ENCODE assay signal across 8 mouse cellular contexts in the genomic region with DNA sequence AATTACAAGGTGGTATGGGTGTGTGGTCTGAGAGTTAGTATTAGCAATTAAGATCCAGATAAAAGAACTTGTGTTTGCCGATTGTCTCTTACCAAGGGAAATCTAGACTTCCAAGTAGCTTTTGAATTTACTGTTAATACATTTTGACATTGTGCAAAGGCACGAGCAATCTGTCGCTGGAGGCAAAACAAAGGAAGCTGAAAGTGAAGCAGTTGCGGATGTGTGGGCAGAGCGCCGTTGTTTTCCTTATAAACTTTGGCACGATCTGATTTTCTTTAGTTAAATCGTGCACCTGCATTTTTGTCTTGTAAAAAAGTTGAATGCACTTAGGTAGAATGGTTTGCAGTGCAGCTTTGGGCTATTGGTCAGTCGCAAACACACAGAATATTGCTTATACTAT. TPM values are rescaled to one million over a fixed set of nuclear protein-coding genes. Genes with fewer than 3 reads are reported as not detected.
A peak's percentile ranks its signal among the peaks of the same experiment; 100 is the strongest.
DNase-seq lines count a peak whose midpoint lies in the region; ATAC-seq and TF ChIP-seq lines count a peak whose summit lies in the region.

No protein-coding gene starts in this region.

- H3K27me3 ChIP-seq in heart, postnatal 0 days (ENCODE audit: control insufficient read depth, insufficient read depth, low read length) = no peaks in the 10 kb centered on the region; the same call in 1 of the 2 replicates
- H3K27me3 ChIP-seq in hindbrain, embryonic 10.5 days (ENCODE audit: insufficient read depth, poor library complexity, severe bottlenecking) = no peaks in the 10 kb centered on the region
- peaks cover 17% of the 10 kb centered on the region for H3K27me3 ChIP-seq in megakaryocyte, embryonic 14.5 days (replicated peaks)

- peak overlapping the region; percentile 78 for H3K4me2 ChIP-seq in heart, postnatal 0 days (ENCODE audit: low read depth, low read length)

- DNase-seq in heart, postnatal 0 days (ENCODE audit: low spot score) = no peak
- DNase-seq in heart, adult 9 months (ENCODE audit: low spot score in 2 of 2) = no peak
- DNase-seq in ES-E14 (ENCODE audit: low read depth, low spot score) = no peak
- no peak for DNase-seq in hindbrain, embryonic 10.5 days (ENCODE audit: low spot score)
- no peak for DNase-seq in urinary bladder, postnatal 14 days (ENCODE audit: low spot score)
- no peak for DNase-seq in urinary bladder, postnatal 36 days (ENCODE audit: low spot score in 2 of 2)

- H3K9me3 ChIP-seq in heart, postnatal 0 days (replicated peaks; ENCODE audit: control insufficient read depth, low read length) = no peaks in the 10 kb centered on the region
- no peaks in the 10 kb centered on the region for H3K9me3 ChIP-seq in ES-E14 (ENCODE audit: control insufficient read depth, insufficient read depth, low read depth, low read length)
- H3K9me3 ChIP-seq in hindbrain, embryonic 10.5 days = peaks cover under 1% of the 10 kb centered on the region; the same call in 1 of the 2 replicates
- H3K9me3 ChIP-seq in megakaryocyte, embryonic 14.5 days = peaks cover 15% of the 10 kb centered on the region

- H3K27ac ChIP-seq in heart, postnatal 0 days (ENCODE audit: low read depth) = peak overlapping the region; percentile 97
- H3K27ac ChIP-seq in ES-E14 (ENCODE audit: insufficient read depth, low read depth, low read length, poor library complexity, severe bottlenecking) = no peak overlapping the region
- peak overlapping the region; percentile 95 for H3K27ac ChIP-seq in hindbrain, embryonic 10.5 days

- no peak for TF ChIP-seq CTCF in heart, postnatal 0 days (IDR thresholded peaks at IDR 0.05; ENCODE audit: low read depth)

- H3K9ac ChIP-seq in heart, postnatal 0 days (replicated peaks; ENCODE audit: low read depth, low read length) = peak overlapping the region; percentile 81
- no peak overlapping the region for H3K9ac ChIP-seq in ES-E14 (ENCODE audit: insufficient read depth, low read depth, low read length, poor library complexity, severe bottlenecking)

- H3K36me3 ChIP-seq in heart, postnatal 0 days (replicated peaks; ENCODE audit: control insufficient read depth, insufficient read depth, low read length) = no peaks in the 10 kb centered on the region
- H3K36me3 ChIP-seq in ES-E14 (ENCODE audit: control insufficient read depth, insufficient read depth, low read length, poor library complexity, severe bottlenecking) = no peaks in the 10 kb centered on the region
- H3K36me3 ChIP-seq in hindbrain, embryonic 10.5 days = peaks cover 22% of the 10 kb centered on the region
- H3K36me3 ChIP-seq in megakaryocyte, embryonic 14.5 days (replicated peaks; ENCODE audit: low read length) = peaks cover 1% of the 10 kb centered on the region

- TF ChIP-seq EP300 in heart, postnatal 0 days (IDR thresholded peaks at IDR 0.05; ENCODE audit: low read depth) = no peak

- WGBS in heart, postnatal 0 days = 38% methylated on average over 9 of the region's 9 CpGs
- WGBS in hindbrain, embryonic 10.5 days = 55% methylated on average over 9 of the region's 9 CpGs

- ATAC-seq in heart, postnatal 0 days (ENCODE audit: insufficient read depth, low read depth) = no peak
- ATAC-seq in granulocyte monocyte progenitor cell, adult 5-6 weeks (replicated peaks; ENCODE audit: poor library complexity, severe bottlenecking) = no peak

- peak overlapping the region; percentile 67 for H3K4me3 ChIP-seq in heart, postnatal 0 days (ENCODE audit: low read depth, low read length)
- H3K4me3 ChIP-seq in ES-E14 (ENCODE audit: insufficient read depth in 1 of 2, low read depth in 1 of 2, low read length in 2 of 2, poor library complexity in 1 of 2, severe bottlenecking in 1 of 2) = peak overlapping the region; percentile 75 to 81; a peak in 3 of 4 replicates
- H3K4me3 ChIP-seq in hindbrain, embryonic 10.5 days = peak overlapping the region; percentile 76
- peak overlapping the region; percentile 96 for H3K4me3 ChIP-seq in megakaryocyte, embryonic 14.5 days (replicated peaks)

- in situ Hi-C loops in ES-E14 (cut with MboI; ENCODE audit: low sequenced_read_pairs in 2 of 2, unreplicated experiment in 2 of 2) = loop anchor here (5.0 to 10.0 kb wide), 2 partner anchors 118 to 255 kb away; no protein-coding TSS in a partner anchor

- peaks cover 36% of the 10 kb centered on the region for H3K4me1 ChIP-seq in heart, postnatal 0 days (ENCODE audit: control insufficient read depth, insufficient read depth)
- H3K4me1 ChIP-seq in ES-E14 (ENCODE audit: control insufficient read depth in 2 of 2, insufficient read depth in 2 of 2, low read length in 2 of 2, poor library complexity in 1 of 2) = peaks cover 7 to 18% of the 10 kb centered on the region in 2 experiments; a peak in 3 of 4 replicates
- peaks cover 24% of the 10 kb centered on the region for H3K4me1 ChIP-seq in hindbrain, embryonic 10.5 days (replicated peaks)
- peaks cover 42% of the 10 kb centered on the region for H3K4me1 ChIP-seq in megakaryocyte, embryonic 14.5 days

TF ChIP-seq in ES-E14, 5 proteins besides CTCF, POLR2A, EP300 and RAD21:
- TF ChIP-seq MAFK (IDR thresholded peaks at IDR 0.05; ENCODE audit: insufficient read depth, low read depth, low read length) (no peak), ZC3H11A (IDR thresholded peaks at IDR 0.05; ENCODE audit: borderline replicate concordance, low read depth, low read length) (no peak), HCFC1 (IDR thresholded peaks at IDR 0.05; ENCODE audit: borderline replicate concordance, insufficient read depth, low read length) (no peak), CHD2 (IDR thresholded peaks at IDR 0.05; ENCODE audit: low read depth, low read length) (no peak), ZNF384 (IDR thresholded peaks at IDR 0.05; ENCODE audit: low read depth, low read length) (no peak)

RNA-seq across cellular contexts. Expression of gene Tmem44, which starts 40.6 kb away (rescaled TPM):
- 31.1 and 33.5 TPM in 2 replicates for total RNA-seq in heart, postnatal 0 days (2014; rRNA removed; ENCODE audit: low replicate concordance)
- polyA plus RNA-seq in heart, postnatal 0 days (2015; fragmentation: Nextera tagmentation; extraction: Ambion mirVana) = 11.8 and 14.6 TPM in 2 replicates
- 4.2 and 9.2 TPM in 2 replicates for total RNA-seq in ES-E14 (2012; rRNA removed)
- 22.8 and 39.3 TPM in 2 replicates for polyA plus RNA-seq in hindbrain, embryonic 10.5 days (2016; fragmentation: Nextera tagmentation; extraction: Ambion mirVana)
- 0.45 TPM in 1 of 2 replicates, not detected in the other for polyA plus RNA-seq in megakaryocyte, embryonic 14.5 days (2012; ENCODE audit: insufficient read depth, low replicate concordance)
- 1.4 TPM in 1 of 2 replicates, not detected in the other for total RNA-seq in granulocyte monocyte progenitor cell, adult 5-6 weeks (2014; fragmentation: Nextera tagmentation)
- 0.21 and 0.30 TPM in 2 replicates for total RNA-seq in granulocyte monocyte progenitor cell, adult 5-6 weeks (2017)
